Mouse (Mus musculus) hindbrain, postnatal 0 days (tissue): ENCODE measurements around the gene Spon1. TPM values are rescaled to one million over a fixed set of nuclear protein-coding genes. Genes with fewer than 3 reads are reported as not detected.
A peak's percentile ranks its signal among the peaks of the same experiment; 100 is the strongest.

Source experiments
- ATAC-seq: fragments of 200-750 bp; cut with Nextera tagmentation; 2 replicates; pipeline ENCODE4 v1.8.0; 2017; ENCODE audit warnings: mild to moderate bottlenecking, moderate TSS enrichment, moderate library complexity
- DNase-seq: peaks from one replicate; pipeline ENCODE4 v3.0.0-alpha.2; 2015; ENCODE audit warnings: low spot score
- H3K27ac ChIP-seq: fragments of 300-500 bp; sonication (generic); 2 replicates; pipeline ENCODE4 v1.5.1; 2014; ENCODE audit warnings: mild to moderate bottlenecking
- H3K27me3 ChIP-seq: fragments of 300-500 bp; sonication (generic); 2 replicates; pipeline ENCODE4 v1.6.1; 2014; ENCODE audit warnings: low read length, mixed read lengths; ENCODE audit not compliant: insufficient read depth
- H3K36me3 ChIP-seq: fragments of 300-500 bp; sonication (generic); 2 replicates; pipeline ENCODE4 v1.6.1; 2014; ENCODE audit warnings: low read length, mixed read lengths; ENCODE audit not compliant: insufficient read depth
- H3K4me1 ChIP-seq: fragments of 300-500 bp; sonication (generic); 2 replicates; pipeline ENCODE4 v1.6.1; 2014; ENCODE audit warnings: antibody characterized with exemption, low read length, mixed read lengths; ENCODE audit not compliant: insufficient read depth
- H3K4me2 ChIP-seq: fragments of 300-500 bp; sonication (generic); 2 replicates; pipeline ENCODE4 v1.6.1; 2014; ENCODE audit warnings: low read depth, mild to moderate bottlenecking, low read length, moderate library complexity, mixed read lengths
- H3K4me3 ChIP-seq: fragments of 300-500 bp; sonication (generic); 2 replicates; pipeline ENCODE4 v1.5.1; 2014; ENCODE audit warnings: low read length
- H3K9ac ChIP-seq: fragments of 300-500 bp; sonication (generic); replicated peaks from 2 replicates; pipeline ENCODE4 v1.6.1; 2014; ENCODE audit warnings: mild to moderate bottlenecking, low read length, moderate library complexity, mixed read lengths
- H3K9me3 ChIP-seq: fragments of 300-500 bp; sonication (generic); 2 replicates; pipeline ENCODE4 v1.6.1; 2016; ENCODE audit warnings: low read length, mixed read lengths
- CTCF ChIP-seq: IDR thresholded peaks from 2 replicates; pipeline ENCODE4 v1.5.1; 2016; ENCODE audit warnings: antibody characterized with exemption, control low read depth, low read depth
- WGBS: fragments of 180-500 bp; shearing (Covaris S2); extraction: QIAGEN DNeasy Blood & Tissue Kit; methylation state at CpG from one replicate; pipeline ENCODE4 v1.1.7; 2014; 5-methylcytosine and 5-hydroxymethylcytosine counted together
- polyA plus RNA-seq: library from polyadenylated mRNA; unstranded; fragments of >200 nt; fragmentation: Nextera tagmentation; extraction: Ambion mirVana; gene quantifications from 2 replicates; pipeline ENCODE4 v1.2.1, GENCODE M21; 2015
- total RNA-seq: library from RNA; depleted of rRNA; stranded (reverse); fragments of >200 nt; gene quantifications from 2 replicates; pipeline ENCODE4 v1.2.3, GENCODE M21; 2014

Gene Spon1
- total and polyA plus RNA-seq, 2 experiments from 2014 or later = 43.8 to 50.3 TPM

DNA sequence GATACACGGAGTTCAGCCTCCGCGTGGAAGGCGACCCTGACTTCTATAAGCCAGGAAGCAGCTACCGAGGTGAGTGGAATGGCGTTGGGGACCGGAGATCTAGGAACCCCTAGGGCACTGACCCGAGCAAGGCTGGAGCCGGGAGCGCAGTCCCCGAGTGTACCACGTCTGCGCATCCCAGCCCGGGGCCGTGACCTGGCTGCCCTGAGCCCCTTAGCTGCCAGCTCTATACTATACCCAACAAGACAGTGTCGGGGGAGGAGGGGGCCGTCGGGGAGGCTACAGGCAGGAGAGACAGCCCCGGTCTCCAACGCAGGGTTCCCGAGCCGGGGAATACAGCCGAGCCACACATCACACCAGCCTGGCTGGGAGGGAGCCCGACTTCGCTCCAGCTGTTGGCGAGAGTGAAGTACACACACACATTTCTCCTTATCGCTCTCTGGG, 722 bp downstream of the Spon1 start:
- Histone ChIP-seq H3K9ac (peak overlapping the region; percentile 56), H3K4me2 (peak overlapping the region; percentile 83), H3K27me3 (no peaks in the 10 kb centered on the region), H3K4me3 (peak overlapping the region; percentile 52), H3K9me3 (0 out of 2 replicates have a peak, but pooled peaks cover 4% of the 10 kb centered on the region), H3K27ac (peak overlapping the region; percentile 6), H3K36me3 (no peaks in the 10 kb centered on the region), H3K4me1 (0 out of 2 replicates have a peak, but pooled peaks cover 4% of the 10 kb centered on the region)
- ATAC-seq (peak; percentile 58), DNase-seq (peak; percentile 29)
- TF ChIP-seq CTCF = no peak
- under 1% methylated on average over 27 of the region's 27 CpGs for WGBS

DNA sequence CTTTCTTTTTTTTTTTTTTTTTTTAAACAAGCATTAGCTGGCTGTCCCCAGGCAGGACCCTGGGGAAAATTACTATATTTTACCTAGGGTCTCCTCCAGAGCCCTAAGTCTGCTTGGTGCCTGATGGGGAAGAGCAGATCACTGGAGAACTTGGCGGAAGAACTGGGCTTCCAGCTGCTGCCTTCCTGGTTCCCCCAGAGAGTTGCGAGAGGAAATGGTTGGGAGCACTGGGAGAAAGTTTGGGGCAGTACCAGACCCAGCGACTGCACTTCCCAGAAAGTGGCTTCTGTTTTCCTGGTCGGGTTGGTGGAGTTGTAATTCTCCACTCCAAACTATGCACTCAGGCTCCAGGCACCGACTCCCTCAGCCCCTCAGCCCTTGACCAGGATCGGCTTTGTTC, 1.7 kb downstream of the Spon1 start:
- 19% methylated on average over 6 of the region's 6 CpGs for WGBS
- Histone ChIP-seq H3K27ac (no peak overlapping the region), H3K4me3 (peak overlapping the region; percentile 52), H3K9ac (peak overlapping the region; percentile 56; the same call in 1 of the 2 replicates), H3K9me3 (0 out of 2 replicates have a peak, but pooled peaks cover 4% of the 10 kb centered on the region), H3K27me3 (no peaks in the 10 kb centered on the region), H3K36me3 (no peaks in the 10 kb centered on the region), H3K4me2 (peak overlapping the region; percentile 83), H3K4me1 (0 out of 2 replicates have a peak, but pooled peaks cover 4% of the 10 kb centered on the region)
- DNase-seq = no peak
- no peak for TF ChIP-seq CTCF
- ATAC-seq = no peak

DNA sequence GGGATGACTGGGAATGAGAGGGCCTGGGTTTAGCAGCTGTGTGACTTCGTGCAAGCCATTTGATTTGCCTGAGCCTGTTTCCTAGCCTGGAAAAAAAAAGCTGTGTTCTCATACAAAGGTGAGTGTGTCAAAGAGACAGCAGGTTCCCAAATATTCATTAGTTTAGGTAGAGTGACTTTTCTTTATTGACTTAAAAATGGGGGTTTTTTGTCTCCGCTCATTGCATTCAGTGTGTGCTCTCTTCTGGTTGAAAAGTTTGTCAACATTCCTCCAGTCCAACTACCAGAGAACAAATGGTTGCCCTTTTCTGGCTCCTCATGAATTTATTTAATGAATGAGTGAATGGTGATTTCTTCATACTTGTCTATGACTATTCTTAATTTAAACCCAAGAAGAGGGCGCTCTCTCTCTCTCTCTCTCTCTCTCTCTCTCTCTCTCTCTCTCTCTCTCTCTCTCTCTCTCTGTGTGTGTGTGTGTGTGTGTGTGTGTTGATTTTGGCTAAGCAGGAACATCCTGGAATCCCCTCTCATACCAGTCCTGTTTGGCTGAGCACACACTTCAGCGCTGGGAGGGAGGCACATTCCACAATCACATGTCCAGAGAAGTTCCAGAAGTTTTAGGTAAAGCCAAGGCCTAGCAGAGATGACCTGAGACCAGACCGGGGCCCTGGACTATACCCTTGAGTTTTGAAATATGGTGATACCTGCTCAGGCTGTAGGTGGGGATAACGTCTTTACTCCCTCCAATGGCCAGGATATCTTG, 2.6 kb downstream of the Spon1 start:
- Histone ChIP-seq H3K36me3 (no peaks in the 10 kb centered on the region), H3K4me2 (peak overlapping the region; percentile 83), H3K27me3 (no peaks in the 10 kb centered on the region), H3K4me1 (0 out of 2 replicates have a peak, but pooled peaks cover 4% of the 10 kb centered on the region), H3K27ac (no peak overlapping the region), H3K9ac (no peak overlapping the region), H3K4me3 (peak overlapping the region; percentile 52), H3K9me3 (no peaks in the 10 kb centered on the region)
- no peak for ATAC-seq
- no peak for DNase-seq
- 69% methylated on average over 6 of the region's 6 CpGs for WGBS
- TF ChIP-seq CTCF = no peak

DNA sequence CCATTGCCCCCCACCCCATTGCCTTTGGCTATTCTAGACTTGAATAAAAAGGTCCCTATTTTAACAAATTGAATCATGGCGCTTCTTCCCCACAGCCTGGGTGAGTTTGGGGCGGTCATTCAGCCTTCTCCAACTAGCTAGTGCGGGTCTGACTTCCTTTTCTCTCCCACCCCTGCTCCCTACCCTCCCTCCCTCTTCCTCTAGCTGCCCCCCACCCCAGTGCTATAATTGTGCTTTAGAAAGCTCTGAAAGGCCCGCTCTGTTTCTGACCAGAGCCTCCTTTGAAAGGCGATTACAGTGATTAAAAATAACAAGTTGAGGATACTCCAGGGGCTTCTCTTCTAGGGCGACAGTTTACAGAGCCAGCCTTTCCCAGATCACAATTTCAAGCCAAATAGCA, 3.5 kb downstream of the Spon1 start:
- peak overlapping the region; percentile 49; the same call in 1 of the 2 replicates for H3K27ac ChIP-seq
- 15% methylated on average over 6 of the region's 6 CpGs for WGBS

DNA sequence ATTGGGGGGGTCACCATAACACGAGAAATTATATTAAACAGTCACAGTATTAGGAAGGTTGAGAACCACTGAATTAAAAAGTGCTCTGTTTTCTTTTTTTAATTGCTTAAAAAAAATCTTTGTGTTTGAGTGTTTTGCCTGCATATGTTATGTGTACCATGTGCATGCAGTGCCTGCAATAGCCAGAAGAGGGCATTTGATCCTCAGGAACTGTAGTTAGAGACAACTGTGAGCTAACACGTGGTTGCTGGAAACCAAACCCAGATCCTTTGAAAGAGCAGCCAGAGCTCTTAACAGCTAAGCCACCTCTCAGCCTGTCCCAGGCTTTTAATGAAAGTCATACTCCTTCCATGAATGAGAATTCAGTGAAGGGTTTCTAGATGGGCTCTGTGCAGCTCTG, 6.3 kb downstream of the Spon1 start:
- Histone ChIP-seq H3K4me3 (no peak overlapping the region), H3K27me3 (no peaks in the 10 kb centered on the region), H3K4me2 (no peak overlapping the region), H3K27ac (no peak overlapping the region), H3K4me1 (no peaks in the 10 kb centered on the region), H3K36me3 (no peaks in the 10 kb centered on the region), H3K9ac (no peak overlapping the region), H3K9me3 (no peaks in the 10 kb centered on the region)
- TF ChIP-seq CTCF = peak; percentile 42
- 84% methylated on average over 2 of the region's 2 CpGs for WGBS
- ATAC-seq (no peak), DNase-seq (no peak)

More for the DNA sequence above, 3.5 kb downstream of the Spon1 start:
- no peaks in the 10 kb centered on the region for H3K27me3 ChIP-seq
- H3K9ac ChIP-seq = no peak overlapping the region
- ATAC-seq (no peak), DNase-seq (peak; percentile 43)
- H3K4me2 ChIP-seq = peak overlapping the region; percentile 83
- TF ChIP-seq CTCF = no peak
- H3K4me3 ChIP-seq = 0 out of 2 replicates have a peak overlapping the region, but pooled peaks have one; percentile 3
- H3K4me1 ChIP-seq = 0 out of 2 replicates have a peak, but pooled peaks cover 4% of the 10 kb centered on the region
- no peaks in the 10 kb centered on the region for H3K36me3 ChIP-seq
- H3K9me3 ChIP-seq = no peaks in the 10 kb centered on the region

DNA sequence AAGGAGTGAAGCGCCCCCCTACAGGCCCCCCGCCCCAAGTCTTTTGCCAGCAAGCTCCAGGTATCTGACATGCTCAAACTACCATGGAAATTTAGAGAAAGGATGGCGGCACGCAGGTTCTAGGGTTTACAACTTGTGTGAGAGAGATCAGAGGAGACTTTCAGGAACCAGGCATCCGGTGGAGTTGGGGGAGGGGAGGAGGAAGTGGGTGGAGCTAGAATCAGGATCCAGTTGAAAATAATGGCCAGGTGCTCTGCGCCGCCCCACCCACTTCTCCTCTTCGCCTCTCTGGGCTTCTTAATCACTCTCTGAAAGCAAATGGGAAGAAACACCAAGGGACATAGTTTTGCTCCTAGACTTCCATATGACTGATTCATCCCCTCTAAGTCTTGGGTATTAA, 7.6 kb downstream of the Spon1 start:
- H3K27me3 ChIP-seq = no peaks in the 10 kb centered on the region
- no peaks in the 10 kb centered on the region for H3K4me1 ChIP-seq
- H3K4me3 ChIP-seq = no peak overlapping the region
- 52% methylated on average over 8 of the region's 8 CpGs for whole genome bisulfite sequencing
- H3K9ac ChIP-seq = no peak overlapping the region
- no peak overlapping the region for H3K4me2 ChIP-seq
- no peak overlapping the region for H3K27ac ChIP-seq
- no peak for DNase-seq
- no peak for TF ChIP-seq CTCF
- H3K9me3 ChIP-seq = no peaks in the 10 kb centered on the region
- ATAC-seq = no peak
- H3K36me3 ChIP-seq = no peaks in the 10 kb centered on the region

DNA sequence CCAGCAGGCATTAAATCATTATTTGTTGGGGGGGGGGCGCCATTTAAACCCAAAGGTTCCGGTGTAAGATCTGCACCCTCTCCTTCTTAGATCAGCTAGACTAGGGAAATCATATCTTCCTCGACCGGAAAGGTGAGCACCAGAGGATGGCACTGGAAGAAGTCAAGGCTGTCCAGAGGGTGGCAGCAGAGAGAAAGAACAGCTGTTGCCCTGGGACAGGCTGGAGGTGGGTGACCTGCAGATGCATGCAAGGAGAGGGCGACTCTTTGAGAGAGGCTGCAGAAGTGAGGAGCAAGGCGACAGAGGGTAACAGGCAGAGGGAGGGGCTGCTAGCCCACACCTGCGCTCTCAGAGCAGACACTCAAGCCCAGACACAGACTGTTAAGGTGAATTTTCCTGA, 8.2 kb downstream of the Spon1 start:
- no peak overlapping the region for H3K27ac ChIP-seq
- H3K4me3 ChIP-seq = no peak overlapping the region
- H3K9ac ChIP-seq = no peak overlapping the region
- 14% methylated on average over 7 of the region's 7 CpGs for WGBS
- no peaks in the 10 kb centered on the region for H3K27me3 ChIP-seq
- no peaks in the 10 kb centered on the region for H3K4me1 ChIP-seq
- DNase-seq (peak; percentile 70), ATAC-seq (peak; percentile 54; the same call in 1 of the 2 replicates)
- TF ChIP-seq CTCF = peak; percentile 78
- H3K4me2 ChIP-seq = no peak overlapping the region
- H3K9me3 ChIP-seq = no peaks in the 10 kb centered on the region
- no peaks in the 10 kb centered on the region for H3K36me3 ChIP-seq
